Mouse (Mus musculus): Measurements from ENCODE around the gene Sh3yl1. TPM values are rescaled to one million over a fixed set of nuclear protein-coding genes. Genes with fewer than 3 reads are reported as not detected.

Sh3yl1 gene
- polyA plus RNA-seq, 1 experiment from 2014 or later: 15.6 TPM

DNA sequence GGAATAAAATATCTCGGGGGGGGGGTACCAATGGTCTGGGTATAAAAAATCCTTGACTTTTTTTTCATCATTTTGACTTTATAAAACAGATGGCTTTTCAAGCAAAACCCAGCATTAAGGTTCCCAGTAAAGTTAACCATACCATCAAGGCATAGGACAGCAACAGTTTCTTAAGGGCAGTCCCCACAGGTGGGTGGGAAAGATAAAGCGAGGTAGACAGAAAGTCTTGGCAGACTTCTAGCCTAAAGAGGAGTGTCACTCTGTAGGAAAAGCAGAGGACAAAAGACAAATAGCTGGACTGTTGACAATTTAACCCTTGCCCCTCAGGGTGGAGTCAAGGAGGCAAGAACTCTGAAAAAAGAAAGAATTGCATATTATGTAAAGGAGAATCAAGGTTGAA lies 1.6 kb upstream of the Sh3yl1 start:
- Histone ChIP-seq H3K27me3 (ENCODE audit: low read depth, poor library complexity, severe bottlenecking) (no peaks in the 10 kb centered on the region), H3K4me1 (peaks cover 24% of the 10 kb centered on the region), H3K36me3 (peaks cover 9% of the 10 kb centered on the region), H3K9me3 (replicated peaks) (no peaks in the 10 kb centered on the region), H3K27ac (replicated peaks) (no peak overlapping the region), H3K4me3 (peak overlapping the region; percentile 69)
- DNase-seq (ENCODE audit: low spot score): no peak
- 89% methylated on average over 2 of the region's 2 CpGs for WGBS

DNA sequence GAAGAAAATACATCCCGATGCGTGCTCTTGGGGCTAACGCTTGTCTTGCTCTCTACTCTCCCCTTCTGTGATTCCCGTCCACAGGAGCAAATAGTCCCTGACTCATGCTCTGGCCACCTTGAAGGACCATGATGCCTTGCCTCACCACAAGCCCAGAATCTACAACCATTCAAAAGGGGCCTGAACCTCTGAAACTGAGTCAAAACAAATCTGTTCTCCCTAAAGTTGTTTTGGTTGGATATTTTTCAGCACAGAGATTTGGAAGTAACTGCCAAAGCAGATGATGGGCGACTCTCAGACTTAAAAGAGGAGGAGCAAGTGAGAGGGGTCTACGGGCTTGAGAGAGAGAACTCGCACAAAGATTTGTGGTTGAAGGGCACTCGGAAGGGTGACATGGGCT lies 608 bp upstream of the Sh3yl1 start:
- H3K27ac ChIP-seq (replicated peaks): peak overlapping the region; percentile 88

GRCm38 (mm10) chr12:30912048-30912381 lies 547 bp downstream of the Sh3yl1 start:
- Histone ChIP-seq H3K9me3 (replicated peaks) (no peaks in the 10 kb centered on the region), H3K27me3 (ENCODE audit: low read depth, poor library complexity, severe bottlenecking) (no peaks in the 10 kb centered on the region), H3K4me3 (peak overlapping the region; percentile 69), H3K27ac (replicated peaks) (peak overlapping the region; percentile 88), H3K4me1 (peaks cover 24% of the 10 kb centered on the region), H3K36me3 (no peaks in the 10 kb centered on the region)
- WGBS: 0% methylated on average over 19 of the region's 19 CpGs
- DNase-seq (ENCODE audit: low spot score): peak; percentile 43

More for the DNA sequence above, 608 bp upstream of the Sh3yl1 start:
- Histone ChIP-seq H3K27me3 (ENCODE audit: low read depth, poor library complexity, severe bottlenecking) (no peaks in the 10 kb centered on the region), H3K36me3 (no peaks in the 10 kb centered on the region), H3K4me3 (peak overlapping the region; percentile 69), H3K9me3 (replicated peaks) (no peaks in the 10 kb centered on the region), H3K4me1 (peaks cover 24% of the 10 kb centered on the region)
- no peak for DNase-seq (ENCODE audit: low spot score)
- WGBS: 15% methylated on average over 8 of the region's 8 CpGs

DNA sequence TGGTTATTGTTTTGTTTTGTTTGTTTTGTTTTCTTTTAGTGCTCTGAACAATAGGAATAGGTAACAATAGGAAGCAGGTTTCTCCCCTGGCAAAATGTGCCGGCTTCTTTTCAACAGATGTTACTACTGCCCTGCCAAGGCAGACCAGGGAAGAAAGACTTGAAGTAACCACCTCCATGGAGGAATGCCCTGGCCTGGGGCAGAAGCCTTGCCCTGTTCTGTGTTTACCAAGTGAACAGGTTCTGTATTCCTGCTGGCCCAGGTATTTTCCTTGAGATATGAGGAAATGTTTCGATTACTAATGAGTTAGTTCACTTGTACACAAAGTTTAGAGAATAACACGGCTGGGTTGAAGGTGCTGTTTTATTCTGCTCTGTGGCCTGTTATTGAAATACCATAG lies 1.4 kb downstream of the Sh3yl1 start:
- Histone ChIP-seq H3K27me3 (ENCODE audit: low read depth, poor library complexity, severe bottlenecking) (no peaks in the 10 kb centered on the region), H3K36me3 (no peaks in the 10 kb centered on the region), H3K27ac (replicated peaks) (no peak overlapping the region), H3K9me3 (replicated peaks) (no peaks in the 10 kb centered on the region), H3K4me3 (peak overlapping the region; percentile 69; the same call in 1 of the 2 replicates), H3K4me1 (peaks cover 24% of the 10 kb centered on the region)
- WGBS: 65% methylated on average over 3 of the region's 3 CpGs
- DNase-seq (ENCODE audit: low spot score): no peak

GRCm38 (mm10) chr12:30922401-30922800 lies 10.9 kb downstream of the Sh3yl1 start:
- Histone ChIP-seq H3K4me1 (no peaks in the 10 kb centered on the region), H3K36me3 (no peaks in the 10 kb centered on the region), H3K4me3 (no peak overlapping the region), H3K27ac (replicated peaks) (no peak overlapping the region), H3K27me3 (ENCODE audit: low read depth, poor library complexity, severe bottlenecking) (no peaks in the 10 kb centered on the region), H3K9me3 (replicated peaks) (no peaks in the 10 kb centered on the region)
- DNase-seq (ENCODE audit: low spot score): no peak
- 83% methylated on average over 3 of the region's 3 CpGs for WGBS

DNA sequence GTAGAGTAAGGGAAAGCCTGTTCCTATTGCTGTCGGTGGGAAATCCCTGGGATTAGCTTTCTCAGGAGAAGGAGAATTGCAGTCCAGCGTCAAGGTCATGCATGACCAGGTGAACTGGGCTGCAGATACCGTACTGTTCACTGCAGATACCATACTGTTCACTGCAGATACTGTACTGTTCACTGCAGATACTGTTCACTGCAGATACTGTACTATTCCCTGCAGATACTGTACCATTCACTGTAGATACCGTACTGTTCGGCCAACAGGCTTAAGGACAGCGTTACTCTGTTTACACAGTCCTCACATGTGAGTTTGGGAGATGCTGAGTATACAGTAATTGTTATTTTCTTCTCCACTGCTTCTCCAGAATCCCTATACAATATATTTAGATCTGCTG lies 16.7 kb downstream of the Sh3yl1 start:
- Histone ChIP-seq H3K9me3 (replicated peaks) (no peaks in the 10 kb centered on the region), H3K36me3 (no peaks in the 10 kb centered on the region), H3K27me3 (ENCODE audit: low read depth, poor library complexity, severe bottlenecking) (no peaks in the 10 kb centered on the region), H3K4me3 (no peak overlapping the region), H3K27ac (replicated peaks) (no peak overlapping the region), H3K4me1 (no peaks in the 10 kb centered on the region)
- no peak for DNase-seq (ENCODE audit: low spot score)
- 90% methylated on average over 6 of the region's 6 CpGs for WGBS

GRCm38 (mm10) chr12:30933299-30933698 lies 21.8 kb downstream of the Sh3yl1 start:
- Histone ChIP-seq H3K27me3 (ENCODE audit: low read depth, poor library complexity, severe bottlenecking) (no peaks in the 10 kb centered on the region), H3K4me1 (no peaks in the 10 kb centered on the region), H3K9me3 (replicated peaks) (no peaks in the 10 kb centered on the region), H3K27ac (replicated peaks) (no peak overlapping the region), H3K36me3 (no peaks in the 10 kb centered on the region), H3K4me3 (no peak overlapping the region)
- no peak for DNase-seq (ENCODE audit: low spot score)
- 90% methylated on average over 2 of the region's 2 CpGs for WGBS

DNA sequence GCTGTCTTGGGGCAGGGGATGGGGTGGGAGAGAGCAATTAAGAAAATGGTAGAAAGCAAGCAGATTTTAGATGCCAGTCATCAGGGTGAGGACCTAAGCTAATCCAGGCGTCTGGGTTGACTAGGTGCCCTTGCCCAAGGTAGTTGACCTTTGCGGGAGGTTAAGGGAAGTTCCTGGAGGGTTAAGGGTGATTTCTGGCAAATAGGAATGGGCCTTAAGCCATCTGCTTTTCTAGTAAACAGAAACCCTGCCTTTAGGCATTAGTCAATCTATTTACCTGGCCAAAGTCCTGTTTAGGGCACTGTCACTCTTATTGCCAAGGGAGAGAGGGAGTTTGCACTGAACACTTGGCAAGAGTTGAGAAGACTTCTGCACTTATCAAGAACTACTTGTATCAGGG lies 25.4 kb downstream of the Sh3yl1 start:
- H3K9me3 ChIP-seq (replicated peaks): no peaks in the 10 kb centered on the region
- H3K27me3 ChIP-seq (ENCODE audit: low read depth, poor library complexity, severe bottlenecking): no peaks in the 10 kb centered on the region
- no peaks in the 10 kb centered on the region for H3K4me1 ChIP-seq
- H3K4me3 ChIP-seq: no peak overlapping the region
- WGBS: 78% methylated on average over 2 of the region's 2 CpGs
- 0 out of 2 replicates have a peak, but pooled peaks cover 8% of the 10 kb centered on the region for H3K36me3 ChIP-seq
- DNase-seq (ENCODE audit: low spot score): no peak
- no peak overlapping the region for H3K27ac ChIP-seq (replicated peaks)

- Histone ChIP-seq H3K36me3 (peaks cover 13% of the 10 kb centered on the region), H3K27me3 (ENCODE audit: low read depth, poor library complexity, severe bottlenecking) (no peaks in the 10 kb centered on the region), H3K4me1 (no peaks in the 10 kb centered on the region), H3K27ac (replicated peaks) (no peak overlapping the region), H3K9me3 (replicated peaks) (no peaks in the 10 kb centered on the region), H3K4me3 (no peak overlapping the region)
- WGBS: 89% methylated on average over 14 of the region's 14 CpGs
- no peak for DNase-seq (ENCODE audit: low spot score)
These were observed 31.9 kb downstream of the Sh3yl1 start for GRCm38 (mm10) chr12:30943057-30943986.

DNA sequence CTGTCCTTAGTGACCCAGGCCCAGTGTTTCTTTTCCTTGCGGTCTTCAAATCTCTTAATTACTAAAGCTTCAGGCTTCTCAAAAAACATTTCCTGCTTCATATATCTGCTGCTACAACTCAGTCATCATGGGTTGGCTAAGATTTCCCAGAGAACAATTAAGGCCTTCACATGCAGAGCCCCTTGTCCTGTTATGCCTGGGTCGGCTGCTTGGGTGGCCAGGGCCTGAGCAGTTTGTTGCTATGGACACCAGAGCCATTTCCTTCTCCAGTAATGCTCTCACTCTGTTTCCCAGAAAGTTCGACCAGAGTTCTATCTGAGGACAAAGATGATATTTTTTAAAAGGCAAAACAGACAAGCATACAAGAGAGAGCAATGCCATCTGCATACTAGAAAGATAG lies 32.7 kb downstream of the Sh3yl1 start:
- Histone ChIP-seq H3K27me3 (ENCODE audit: low read depth, poor library complexity, severe bottlenecking) (no peaks in the 10 kb centered on the region), H3K36me3 (peaks cover 13% of the 10 kb centered on the region), H3K9me3 (replicated peaks) (no peaks in the 10 kb centered on the region), H3K4me1 (no peaks in the 10 kb centered on the region), H3K27ac (replicated peaks) (no peak overlapping the region), H3K4me3 (no peak overlapping the region)
- WGBS: 69% methylated on average over 3 of the region's 3 CpGs
- DNase-seq (ENCODE audit: low spot score): no peak

DNA sequence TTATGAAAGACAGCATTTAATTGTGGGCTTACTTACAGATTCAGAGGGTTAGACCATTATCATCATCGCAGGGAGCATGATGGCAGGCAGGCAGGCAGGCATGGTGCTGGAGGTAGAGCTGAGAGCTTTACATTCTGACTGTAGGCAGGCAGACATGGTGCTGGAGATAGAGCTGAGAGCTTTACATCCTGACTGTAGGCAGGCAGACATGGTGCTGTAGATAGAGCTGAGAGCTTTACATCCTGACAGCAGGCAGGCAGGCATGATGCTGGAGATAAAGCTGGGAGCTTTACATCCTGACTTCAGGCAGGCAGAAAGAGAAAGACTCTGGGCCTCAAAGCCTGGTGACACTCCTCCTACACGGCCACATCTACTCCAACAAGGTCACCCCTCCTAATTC lies 59.2 kb downstream of the Sh3yl1 start:
- no peak for DNase-seq (ENCODE audit: low spot score)
- 89% methylated on average over 2 of the region's 2 CpGs for WGBS

DNA sequence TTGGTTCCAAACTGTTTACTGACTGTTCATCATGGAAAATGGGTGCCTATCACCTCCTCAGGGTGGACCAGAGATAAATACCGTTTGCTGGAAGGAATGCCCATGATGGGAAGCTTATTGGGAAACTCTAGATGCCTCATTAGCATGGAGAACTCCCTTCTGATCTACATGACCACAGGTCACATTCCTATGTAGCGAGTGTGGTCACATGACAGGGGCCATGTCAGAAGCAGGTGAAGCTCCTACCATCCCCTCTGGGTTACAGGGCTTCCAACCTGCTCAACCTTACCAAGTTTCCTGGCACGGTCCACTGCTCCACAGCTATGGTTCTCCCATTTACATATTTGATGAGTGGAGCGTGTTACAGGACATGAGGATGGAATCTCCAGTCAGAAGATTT lies 92.3 kb downstream of the Sh3yl1 start:
- H3K27me3 ChIP-seq (ENCODE audit: low read depth, poor library complexity, severe bottlenecking): no peaks in the 10 kb centered on the region
- WGBS: 86% methylated on average over 4 of the region's 4 CpGs
- no peak overlapping the region for H3K4me3 ChIP-seq
- DNase-seq (ENCODE audit: low spot score): no peak
- no peaks in the 10 kb centered on the region for H3K4me1 ChIP-seq
- no peaks in the 10 kb centered on the region for H3K36me3 ChIP-seq
- no peak overlapping the region for H3K27ac ChIP-seq (replicated peaks)
- H3K9me3 ChIP-seq (replicated peaks): no peaks in the 10 kb centered on the region

More for the DNA sequence above, 59.2 kb downstream of the Sh3yl1 start:
- no peaks in the 10 kb centered on the region for H3K4me1 ChIP-seq
- no peak overlapping the region for H3K27ac ChIP-seq (replicated peaks)
- H3K4me3 ChIP-seq: no peak overlapping the region
- H3K9me3 ChIP-seq (replicated peaks): no peaks in the 10 kb centered on the region
- H3K27me3 ChIP-seq (ENCODE audit: low read depth, poor library complexity, severe bottlenecking): no peaks in the 10 kb centered on the region
- H3K36me3 ChIP-seq: no peaks in the 10 kb centered on the region

GRCm38 (mm10) chr12:31005010-31005409 lies 93.5 kb downstream of the Sh3yl1 start:
- no peaks in the 10 kb centered on the region for H3K27me3 ChIP-seq (ENCODE audit: low read depth, poor library complexity, severe bottlenecking)
- no peak overlapping the region for H3K27ac ChIP-seq (replicated peaks)
- no peaks in the 10 kb centered on the region for H3K9me3 ChIP-seq (replicated peaks)
- no peak overlapping the region for H3K4me3 ChIP-seq
- DNase-seq (ENCODE audit: low spot score): peak; percentile 70
- no peaks in the 10 kb centered on the region for H3K36me3 ChIP-seq
- 23% methylated on average over 3 of the region's 3 CpGs for WGBS
- H3K4me1 ChIP-seq: no peaks in the 10 kb centered on the region

Data from midbrain, embryonic 10.5 days (tissue).